Mouse (Mus musculus) heart, embryonic 12.5 days (tissue): ENCODE results near the gene Tor3a. TPM values are rescaled to one million over a fixed set of nuclear protein-coding genes. Genes with fewer than 3 reads are reported as not detected.

Experiments used
- ATAC-seq: fragments of 200-750 bp; cut with Nextera tagmentation; 2 replicates; pipeline ENCODE4 v1.8.0; 2017; ENCODE audit warnings: moderate TSS enrichment, moderate library complexity; ENCODE audit not compliant: insufficient number of reproducible peaks, low FRiP score
- H3K27ac ChIP-seq: fragments of 300-500 bp; sonication (generic); 2 replicates; pipeline ENCODE4 v1.5.1; 2016; ENCODE audit warnings: mild to moderate bottlenecking, moderate library complexity; ENCODE audit not compliant: poor library complexity, severe bottlenecking
- H3K27me3 ChIP-seq: fragments of 300-500 bp; sonication (generic); replicated peaks from 2 replicates; pipeline ENCODE4 v1.6.1; 2016; ENCODE audit warnings: mild to moderate bottlenecking, moderate library complexity
- H3K36me3 ChIP-seq: fragments of 300-500 bp; sonication (generic); 2 replicates; pipeline ENCODE4 v1.6.1; 2016; ENCODE audit warnings: mild to moderate bottlenecking, moderate library complexity
- H3K4me1 ChIP-seq: fragments of 300-500 bp; sonication (generic); replicated peaks from 2 replicates; pipeline ENCODE4 v1.6.1; 2016; ENCODE audit warnings: mild to moderate bottlenecking
- H3K4me2 ChIP-seq: fragments of 300-500 bp; sonication (generic); 2 replicates; pipeline ENCODE4 v1.6.1; 2016; ENCODE audit warnings: mild to moderate bottlenecking, moderate library complexity
- H3K4me3 ChIP-seq: fragments of 300-500 bp; sonication (generic); 2 replicates; pipeline ENCODE4 v1.5.1; 2016; ENCODE audit warnings: mild to moderate bottlenecking
- H3K9ac ChIP-seq: fragments of 300-500 bp; sonication (generic); 2 replicates; pipeline ENCODE4 v1.6.1; 2016; ENCODE audit warnings: mild to moderate bottlenecking, moderate library complexity
- H3K9me3 ChIP-seq: fragments of 300-500 bp; sonication (generic); replicated peaks from 2 replicates; pipeline ENCODE4 v1.6.1; 2016; ENCODE audit warnings: mild to moderate bottlenecking, moderate library complexity
- WGBS: fragments of 180-500 bp; shearing (Covaris S2); methylation state at CpG from one replicate; pipeline ENCODE4 v1.1.7; 2016; 5-methylcytosine and 5-hydroxymethylcytosine counted together
- polyA plus RNA-seq: library from polyadenylated mRNA; unstranded; fragments of >200 nt; fragmentation: Nextera tagmentation; extraction: Ambion mirVana; gene quantifications from 2 replicates; pipeline ENCODE4 v1.2.1, GENCODE M21; 2016

Tor3a gene
- polyA plus RNA-seq, 1 experiment from 2014 or later, result 4.5 TPM

- Histone ChIP-seq H3K9me3 (no peaks in the 10 kb centered on the region), H3K4me2 (no peak overlapping the region), H3K36me3 (0 out of 2 replicates have a peak, but pooled peaks cover 12% of the 10 kb centered on the region), H3K27me3 (no peaks in the 10 kb centered on the region), H3K4me3 (no peak overlapping the region), H3K9ac (no peak overlapping the region), H3K27ac (no peak overlapping the region), H3K4me1 (peaks cover 6% of the 10 kb centered on the region)
- 72% methylated on average over 9 of the region's 9 CpGs for WGBS
- no peak for ATAC-seq
Observed at GRCm38 (mm10) chr1:156650631-156651030, 23.5 kb downstream of the Tor3a start.

DNA sequence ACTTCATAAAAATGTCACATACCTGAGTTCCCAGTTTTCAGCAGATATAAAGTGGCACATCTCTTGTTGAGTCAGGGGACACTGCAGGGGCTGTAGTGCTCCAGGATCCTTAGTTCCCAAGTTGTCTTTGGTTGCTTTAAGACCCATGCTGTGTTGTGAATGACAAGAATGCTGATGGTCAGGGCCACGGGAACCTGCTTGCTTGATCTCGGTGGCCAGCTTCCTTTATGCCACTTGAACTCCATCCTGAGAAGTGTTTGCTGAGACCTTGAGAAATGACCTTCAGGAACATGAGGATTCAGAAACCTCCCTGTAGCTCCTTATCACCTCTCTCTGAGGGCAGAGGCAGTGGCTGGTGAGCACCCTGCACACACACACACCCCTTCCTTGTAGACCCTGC, 25.5 kb downstream of the Tor3a start:
- Histone ChIP-seq H3K9ac (no peak overlapping the region), H3K27me3 (no peaks in the 10 kb centered on the region), H3K4me2 (no peak overlapping the region), H3K36me3 (peaks cover 9% of the 10 kb centered on the region; the same call in 1 of the 2 replicates), H3K4me3 (no peak overlapping the region), H3K9me3 (no peaks in the 10 kb centered on the region), H3K4me1 (peaks cover 6% of the 10 kb centered on the region), H3K27ac (no peak overlapping the region)
- WGBS, result 11% methylated on average over 2 of the region's 2 CpGs
- no peak; the same call in 1 of the 2 replicates for ATAC-seq

GRCm38 (mm10) chr1:156645971-156646370, 28.2 kb downstream of the Tor3a start:
- Histone ChIP-seq H3K27me3 (no peaks in the 10 kb centered on the region), H3K9ac (no peak overlapping the region), H3K9me3 (no peaks in the 10 kb centered on the region), H3K36me3 (peaks cover 36% of the 10 kb centered on the region), H3K4me1 (peaks cover 6% of the 10 kb centered on the region), H3K27ac (no peak overlapping the region), H3K4me2 (no peak overlapping the region), H3K4me3 (no peak overlapping the region)
- ATAC-seq, result no peak
- WGBS, result 76% methylated on average over 4 of the region's 4 CpGs

DNA sequence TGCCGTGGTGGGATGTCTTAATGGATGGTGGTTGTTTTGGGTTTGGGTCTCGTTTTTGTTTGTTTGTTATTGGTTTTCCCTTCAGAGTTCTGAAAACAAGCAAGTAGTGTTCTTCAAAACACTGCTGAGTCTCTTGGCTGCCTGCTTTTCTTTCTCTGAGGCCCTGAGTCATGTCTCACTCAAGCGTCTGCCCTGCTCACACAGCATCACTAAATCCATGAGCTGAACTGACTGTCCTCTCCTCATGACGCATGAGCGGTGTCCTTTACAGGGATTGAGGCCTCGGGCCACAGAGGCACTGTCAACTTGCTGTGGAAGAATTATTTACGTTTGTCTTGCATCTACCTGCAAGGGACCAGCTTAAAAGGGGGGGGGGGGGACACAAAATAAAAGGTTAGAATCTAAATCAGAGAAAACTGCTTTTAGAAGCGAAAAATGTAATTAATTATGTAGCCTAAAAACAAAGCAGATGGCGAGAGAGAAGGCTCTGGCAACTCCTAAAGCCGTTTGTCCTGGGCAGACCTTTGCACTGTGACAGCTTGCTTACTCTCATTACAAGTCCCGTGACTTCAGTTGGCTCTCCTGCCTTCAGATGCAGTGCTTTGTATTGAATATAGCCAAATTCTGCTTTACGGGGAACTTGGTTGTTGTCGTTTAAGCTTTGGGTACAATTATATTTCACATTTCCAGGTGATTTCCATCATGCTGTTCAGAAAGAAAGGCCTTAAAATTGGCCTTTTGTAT, 29.2 kb downstream of the Tor3a start:
- no peak for ATAC-seq
- Histone ChIP-seq H3K4me1 (peaks cover 6% of the 10 kb centered on the region), H3K36me3 (peaks cover 45% of the 10 kb centered on the region)

GRCm38 (mm10) chr1:156644061-156644460, 30.1 kb downstream of the Tor3a start:
- no peaks in the 10 kb centered on the region for H3K9me3 ChIP-seq
- H3K4me2 ChIP-seq, result no peak overlapping the region
- peaks cover 50% of the 10 kb centered on the region for H3K36me3 ChIP-seq
- no peak for ATAC-seq
- H3K4me3 ChIP-seq, result no peak overlapping the region
- H3K4me1 ChIP-seq, result peaks cover 5% of the 10 kb centered on the region
- H3K9ac ChIP-seq, result no peak overlapping the region
- no peaks in the 10 kb centered on the region for H3K27me3 ChIP-seq
- 85% methylated on average over 10 of the region's 10 CpGs for WGBS
- H3K27ac ChIP-seq, result no peak overlapping the region

More for the DNA sequence above, 29.2 kb downstream of the Tor3a start:
- no peaks in the 10 kb centered on the region for H3K27me3 ChIP-seq
- H3K4me3 ChIP-seq, result no peak overlapping the region
- no peak overlapping the region for H3K4me2 ChIP-seq
- H3K9ac ChIP-seq, result no peak overlapping the region
- no peaks in the 10 kb centered on the region for H3K9me3 ChIP-seq
- 86% methylated on average over 13 of the region's 13 CpGs for WGBS
- H3K27ac ChIP-seq, result no peak overlapping the region

GRCm38 (mm10) chr1:156642813-156643212, 31.3 kb downstream of the Tor3a start:
- Histone ChIP-seq H3K27ac (no peak overlapping the region), H3K4me2 (no peak overlapping the region), H3K9me3 (no peaks in the 10 kb centered on the region), H3K36me3 (peaks cover 54% of the 10 kb centered on the region), H3K4me1 (no peaks in the 10 kb centered on the region), H3K27me3 (no peaks in the 10 kb centered on the region), H3K4me3 (no peak overlapping the region), H3K9ac (no peak overlapping the region)
- no peak for ATAC-seq
- WGBS, result 62% methylated on average over 12 of the region's 12 CpGs

- Histone ChIP-seq H3K9ac (no peak overlapping the region), H3K27ac (no peak overlapping the region), H3K9me3 (no peaks in the 10 kb centered on the region), H3K36me3 (peaks cover 55% of the 10 kb centered on the region), H3K4me2 (no peak overlapping the region), H3K27me3 (no peaks in the 10 kb centered on the region), H3K4me3 (no peak overlapping the region), H3K4me1 (no peaks in the 10 kb centered on the region)
- ATAC-seq, result no peak
- WGBS, result 62% methylated on average over 10 of the region's 10 CpGs
Observed at GRCm38 (mm10) chr1:156641808-156642207, 32.3 kb downstream of the Tor3a start.

- H3K4me3 ChIP-seq, result no peak overlapping the region
- ATAC-seq, result no peak
- H3K27ac ChIP-seq, result no peak overlapping the region
- no peak overlapping the region for H3K4me2 ChIP-seq
- H3K9me3 ChIP-seq, result no peaks in the 10 kb centered on the region
- WGBS, result 79% methylated on average over 4 of the region's 4 CpGs
- H3K9ac ChIP-seq, result no peak overlapping the region
- H3K27me3 ChIP-seq, result no peaks in the 10 kb centered on the region
- H3K4me1 ChIP-seq, result no peaks in the 10 kb centered on the region
- H3K36me3 ChIP-seq, result peaks cover 67% of the 10 kb centered on the region
Observed at GRCm38 (mm10) chr1:156640577-156640976, 33.6 kb downstream of the Tor3a start.

DNA sequence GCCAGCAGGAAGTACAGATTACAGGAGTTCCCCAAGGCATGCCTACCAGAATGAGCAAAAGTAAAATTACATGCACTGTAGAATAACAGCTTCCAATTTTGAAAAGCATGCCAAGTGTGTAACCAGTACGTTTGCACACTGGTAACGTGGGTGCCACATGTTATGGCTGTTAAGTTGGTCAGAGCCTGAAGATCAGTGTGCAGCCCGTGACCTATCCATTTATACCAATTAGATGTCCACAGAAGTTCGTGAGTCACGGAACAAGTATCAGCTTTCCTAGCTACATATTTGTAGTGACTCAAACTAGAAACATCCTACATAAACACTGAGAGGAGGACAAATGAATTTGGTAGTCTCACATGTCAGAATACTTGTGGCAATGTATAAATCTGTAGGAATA, 34.7 kb downstream of the Tor3a start:
- no peaks in the 10 kb centered on the region for H3K27me3 ChIP-seq
- H3K4me3 ChIP-seq, result no peak overlapping the region
- peaks cover 78% of the 10 kb centered on the region for H3K36me3 ChIP-seq
- H3K9me3 ChIP-seq, result no peaks in the 10 kb centered on the region
- no peak overlapping the region for H3K27ac ChIP-seq
- no peak overlapping the region for H3K4me2 ChIP-seq
- H3K9ac ChIP-seq, result no peak overlapping the region
- 88% methylated on average over 5 of the region's 5 CpGs for WGBS
- ATAC-seq, result no peak
- no peaks in the 10 kb centered on the region for H3K4me1 ChIP-seq

GRCm38 (mm10) chr1:156635148-156635547, 39.0 kb downstream of the Tor3a start:
- no peaks in the 10 kb centered on the region for H3K9me3 ChIP-seq
- H3K4me1 ChIP-seq, result no peaks in the 10 kb centered on the region
- H3K27ac ChIP-seq, result no peak overlapping the region
- H3K27me3 ChIP-seq, result no peaks in the 10 kb centered on the region
- H3K9ac ChIP-seq, result no peak overlapping the region
- ATAC-seq, result no peak
- WGBS, result 81% methylated on average over 2 of the region's 2 CpGs
- H3K36me3 ChIP-seq, result peaks cover 78% of the 10 kb centered on the region
- H3K4me3 ChIP-seq, result no peak overlapping the region
- no peak overlapping the region for H3K4me2 ChIP-seq

- Histone ChIP-seq H3K9me3 (no peaks in the 10 kb centered on the region), H3K27ac (no peak overlapping the region), H3K9ac (no peak overlapping the region), H3K36me3 (peaks cover 81% of the 10 kb centered on the region), H3K27me3 (no peaks in the 10 kb centered on the region), H3K4me2 (no peak overlapping the region), H3K4me3 (no peak overlapping the region), H3K4me1 (no peaks in the 10 kb centered on the region)
- ATAC-seq, result peak; percentile 59
- 78% methylated on average over 10 of the region's 10 CpGs for WGBS
Observed at GRCm38 (mm10) chr1:156633095-156633494, 41.1 kb downstream of the Tor3a start.

DNA sequence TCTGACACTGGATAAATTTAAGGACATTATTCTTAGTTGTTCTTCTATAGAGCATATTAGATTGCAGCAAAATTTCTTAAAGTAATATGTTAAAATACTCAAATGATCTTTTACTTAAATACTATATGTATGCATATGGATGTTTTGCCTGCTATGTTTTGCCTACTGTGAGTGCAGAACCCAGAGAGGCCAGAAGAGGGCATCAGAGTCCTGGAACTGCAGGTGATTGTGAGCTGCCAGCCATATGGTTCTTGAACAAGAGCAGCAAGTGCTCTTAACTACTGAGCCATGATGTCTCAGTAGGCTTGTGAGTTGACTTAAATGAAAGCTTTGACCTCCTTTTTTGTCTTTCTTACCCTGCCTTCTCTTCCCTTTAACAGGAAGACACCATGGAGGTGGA, 43.2 kb downstream of the Tor3a start:
- no peak overlapping the region for H3K27ac ChIP-seq
- H3K4me1 ChIP-seq, result no peaks in the 10 kb centered on the region
- no peaks in the 10 kb centered on the region for H3K9me3 ChIP-seq
- H3K27me3 ChIP-seq, result no peaks in the 10 kb centered on the region
- ATAC-seq, result no peak
- no peak overlapping the region for H3K4me3 ChIP-seq
- H3K9ac ChIP-seq, result no peak overlapping the region
- H3K4me2 ChIP-seq, result no peak overlapping the region
- peaks cover 71% of the 10 kb centered on the region for H3K36me3 ChIP-seq
